Mouse (Mus musculus): ENCODE measurements at regions not wholly inside any gene's neighbourhood (a gene's known extent, or its start where the extent isn't known, plus 50 kb on each side); places are given as distances from the start of the nearest gene placed in this dataset.

GRCm38 (mm10) chr10:14211926-14212325 is 246.1 kb downstream of the Hivep2 start:
- Histone ChIP-seq H3K4me3 (ENCODE audit: low read depth, low read length) (no peak overlapping the region), H3K4me1 (ENCODE audit: control insufficient read depth, insufficient read depth, low read length) (no peaks in the 10 kb centered on the region; the same call in 1 of the 2 replicates), H3K4me2 (ENCODE audit: low read length) (no peak overlapping the region), H3K36me3 (ENCODE audit: control insufficient read depth, insufficient read depth, low read length) (no peaks in the 10 kb centered on the region), H3K9me3 (replicated peaks; ENCODE audit: control insufficient read depth, low read length, poor library complexity, severe bottlenecking) (no peaks in the 10 kb centered on the region), H3K27ac (ENCODE audit: low read length) (no peak overlapping the region), H3K27me3 (ENCODE audit: control insufficient read depth, insufficient read depth, low read depth, low read length) (no peaks in the 10 kb centered on the region), H3K9ac (ENCODE audit: low read depth, low read length) (no peak overlapping the region)
- WGBS, result 74% methylated on average over 6 of the region's 6 CpGs
- no peak for ATAC-seq

- Histone ChIP-seq H3K9ac (ENCODE audit: low read depth, low read length) (no peak overlapping the region), H3K27ac (ENCODE audit: low read length) (no peak overlapping the region), H3K36me3 (ENCODE audit: control insufficient read depth, insufficient read depth, low read length) (no peaks in the 10 kb centered on the region), H3K4me2 (ENCODE audit: low read length) (no peak overlapping the region), H3K4me1 (ENCODE audit: control insufficient read depth, insufficient read depth, low read length) (no peaks in the 10 kb centered on the region; the same call in 1 of the 2 replicates), H3K4me3 (ENCODE audit: low read depth, low read length) (no peak overlapping the region), H3K27me3 (ENCODE audit: control insufficient read depth, insufficient read depth, low read depth, low read length) (no peaks in the 10 kb centered on the region), H3K9me3 (replicated peaks; ENCODE audit: control insufficient read depth, low read length, poor library complexity, severe bottlenecking) (no peaks in the 10 kb centered on the region)
- no peak for ATAC-seq
- WGBS, result 87% methylated on average over 6 of the region's 6 CpGs
Observed at GRCm38 (mm10) chr10:14211481-14211880, 245.6 kb downstream of the Hivep2 start.

- Histone ChIP-seq H3K27me3 (ENCODE audit: control insufficient read depth, insufficient read depth, low read depth, low read length) (no peaks in the 10 kb centered on the region), H3K9ac (ENCODE audit: low read depth, low read length) (no peak overlapping the region), H3K9me3 (replicated peaks; ENCODE audit: control insufficient read depth, low read length, poor library complexity, severe bottlenecking) (no peaks in the 10 kb centered on the region), H3K27ac (ENCODE audit: low read length) (no peak overlapping the region), H3K4me1 (ENCODE audit: control insufficient read depth, insufficient read depth, low read length) (no peaks in the 10 kb centered on the region; the same call in 1 of the 2 replicates), H3K4me3 (ENCODE audit: low read depth, low read length) (no peak overlapping the region), H3K4me2 (ENCODE audit: low read length) (no peak overlapping the region), H3K36me3 (ENCODE audit: control insufficient read depth, insufficient read depth, low read length) (no peaks in the 10 kb centered on the region)
- no peak for ATAC-seq
- WGBS, result 92% methylated on average over 8 of the region's 8 CpGs
Observed at GRCm38 (mm10) chr10:14210445-14210844, 244.6 kb downstream of the Hivep2 start.

GRCm38 (mm10) chr10:14210045-14210444 is 244.2 kb downstream of the Hivep2 start:
- no peak overlapping the region for H3K27ac ChIP-seq (ENCODE audit: low read length)
- WGBS, result 90% methylated on average over 6 of the region's 6 CpGs
- no peak for ATAC-seq
- no peak overlapping the region for H3K9ac ChIP-seq (ENCODE audit: low read depth, low read length)
- no peaks in the 10 kb centered on the region; the same call in 1 of the 2 replicates for H3K4me1 ChIP-seq (ENCODE audit: control insufficient read depth, insufficient read depth, low read length)
- no peak overlapping the region for H3K4me3 ChIP-seq (ENCODE audit: low read depth, low read length)
- no peaks in the 10 kb centered on the region for H3K36me3 ChIP-seq (ENCODE audit: control insufficient read depth, insufficient read depth, low read length)
- H3K9me3 ChIP-seq (replicated peaks; ENCODE audit: control insufficient read depth, low read length, poor library complexity, severe bottlenecking), result no peaks in the 10 kb centered on the region
- no peak overlapping the region for H3K4me2 ChIP-seq (ENCODE audit: low read length)
- H3K27me3 ChIP-seq (ENCODE audit: control insufficient read depth, insufficient read depth, low read depth, low read length), result no peaks in the 10 kb centered on the region

- WGBS, result 70% methylated on average over 6 of the region's 6 CpGs
- ATAC-seq, result 0 out of 2 replicates have a peak, but pooled peaks have one; percentile 48
- Histone ChIP-seq H3K4me3 (ENCODE audit: low read depth, low read length) (no peak overlapping the region), H3K27me3 (ENCODE audit: control insufficient read depth, insufficient read depth, low read depth, low read length) (no peaks in the 10 kb centered on the region), H3K9ac (ENCODE audit: low read depth, low read length) (no peak overlapping the region), H3K9me3 (replicated peaks; ENCODE audit: control insufficient read depth, low read length, poor library complexity, severe bottlenecking) (no peaks in the 10 kb centered on the region), H3K4me2 (ENCODE audit: low read length) (no peak overlapping the region), H3K4me1 (ENCODE audit: control insufficient read depth, insufficient read depth, low read length) (no peaks in the 10 kb centered on the region; the same call in 1 of the 2 replicates), H3K27ac (ENCODE audit: low read length) (no peak overlapping the region), H3K36me3 (ENCODE audit: control insufficient read depth, insufficient read depth, low read length) (no peaks in the 10 kb centered on the region)
Observed at GRCm38 (mm10) chr10:14208206-14208605, 242.3 kb downstream of the Hivep2 start.

- 65% methylated on average over 5 of the region's 5 CpGs for WGBS
- Histone ChIP-seq H3K9ac (ENCODE audit: low read depth, low read length) (no peak overlapping the region), H3K4me1 (ENCODE audit: control insufficient read depth, insufficient read depth, low read length) (no peaks in the 10 kb centered on the region; the same call in 1 of the 2 replicates), H3K27me3 (ENCODE audit: control insufficient read depth, insufficient read depth, low read depth, low read length) (no peaks in the 10 kb centered on the region), H3K4me2 (ENCODE audit: low read length) (no peak overlapping the region), H3K9me3 (replicated peaks; ENCODE audit: control insufficient read depth, low read length, poor library complexity, severe bottlenecking) (no peaks in the 10 kb centered on the region), H3K4me3 (ENCODE audit: low read depth, low read length) (no peak overlapping the region), H3K36me3 (ENCODE audit: control insufficient read depth, insufficient read depth, low read length) (no peaks in the 10 kb centered on the region), H3K27ac (ENCODE audit: low read length) (no peak overlapping the region)
- no peak for ATAC-seq
Observed at GRCm38 (mm10) chr10:14207616-14208015, 241.7 kb downstream of the Hivep2 start.

- no peak for ATAC-seq
- peak overlapping the region; percentile 4; the same call in 1 of the 2 replicates for H3K27ac ChIP-seq (ENCODE audit: low read length)
Observed at GRCm38 (mm10) chr10:14207051-14207570, 241.2 kb downstream of the Hivep2 start.

More at GRCm38 (mm10) chr10:14207051-14207570, 241.2 kb downstream of the Hivep2 start:
- Histone ChIP-seq H3K4me1 (ENCODE audit: control insufficient read depth, insufficient read depth, low read length) (no peaks in the 10 kb centered on the region; the same call in 1 of the 2 replicates), H3K9ac (ENCODE audit: low read depth, low read length) (no peak overlapping the region), H3K4me3 (ENCODE audit: low read depth, low read length) (no peak overlapping the region), H3K27me3 (ENCODE audit: control insufficient read depth, insufficient read depth, low read depth, low read length) (no peaks in the 10 kb centered on the region), H3K4me2 (ENCODE audit: low read length) (no peak overlapping the region), H3K9me3 (replicated peaks; ENCODE audit: control insufficient read depth, low read length, poor library complexity, severe bottlenecking) (no peaks in the 10 kb centered on the region), H3K36me3 (ENCODE audit: control insufficient read depth, insufficient read depth, low read length) (no peaks in the 10 kb centered on the region)
- 70% methylated on average over 5 of the region's 5 CpGs for WGBS
